Mouse (Mus musculus): ENCODE measurements around the gene Alkbh4. TPM values are rescaled to one million over a fixed set of nuclear protein-coding genes. Genes with fewer than 3 reads are reported as not detected.
A peak's percentile ranks its signal among the peaks of the same experiment; 100 is the strongest.

The Alkbh4 gene
- total and polyA plus RNA-seq, 3 experiments: 5.3 to 6.4 (median 6.2) TPM

GRCm38 (mm10) chr5:136182049-136182448, 46.1 kb downstream of the Alkbh4 start:
- Histone ChIP-seq H3K27me3 (ENCODE audit: control insufficient read depth, insufficient read depth, low read length) (no peaks in the 10 kb centered on the region), H3K79me2 (replicated peaks; ENCODE audit: control insufficient read depth, insufficient read depth, low read length) (no peaks in the 10 kb centered on the region), H3K36me3 (ENCODE audit: control insufficient read depth, insufficient read depth, low read length) (no peaks in the 10 kb centered on the region), H3K9ac (ENCODE audit: low read depth, low read length) (no peak overlapping the region), H3K4me1 (ENCODE audit: control insufficient read depth, insufficient read depth, low read length) (no peaks in the 10 kb centered on the region; the same call in 1 of the 2 replicates), H3K27ac (no peak overlapping the region), H3K4me3 (no peak overlapping the region)
- TF ChIP-seq CTCF (IDR thresholded peaks at IDR 0.05) (no peak), POLR2A (IDR thresholded peaks at IDR 0.05; ENCODE audit: insufficient read depth, low read depth, low read length) (no peak), EP300 (IDR thresholded peaks at IDR 0.05; ENCODE audit: insufficient read depth, low read depth, low read length) (no peak)
- no peak for DNase-seq
- intact Hi-C loops (cut with DNase I): no loop called here
- WGBS: 77% methylated on average over 6 of the region's 6 CpGs

- no peak for TF ChIP-seq POLR2A (IDR thresholded peaks at IDR 0.05; ENCODE audit: insufficient read depth, low read depth, low read length)
- no peak for TF ChIP-seq EP300 (IDR thresholded peaks at IDR 0.05; ENCODE audit: insufficient read depth, low read depth, low read length)
- no peak for TF ChIP-seq CTCF (IDR thresholded peaks at IDR 0.05)
- 86% methylated on average over 4 of the region's 4 CpGs for WGBS
- no peaks in the 10 kb centered on the region; the same call in 1 of the 2 replicates for H3K4me1 ChIP-seq (ENCODE audit: control insufficient read depth, insufficient read depth, low read length)
- H3K36me3 ChIP-seq (ENCODE audit: control insufficient read depth, insufficient read depth, low read length): no peaks in the 10 kb centered on the region
- DNase-seq: no peak
- H3K27me3 ChIP-seq (ENCODE audit: control insufficient read depth, insufficient read depth, low read length): no peaks in the 10 kb centered on the region
- H3K27ac ChIP-seq: no peak overlapping the region
- no peak overlapping the region for H3K4me3 ChIP-seq
- no peaks in the 10 kb centered on the region for H3K79me2 ChIP-seq (replicated peaks; ENCODE audit: control insufficient read depth, insufficient read depth, low read length)
- intact Hi-C loops (cut with DNase I): no loop called here
- H3K9ac ChIP-seq (ENCODE audit: low read depth, low read length): no peak overlapping the region
These were observed 46.9 kb downstream of the Alkbh4 start for GRCm38 (mm10) chr5:136182830-136183229.

- Histone ChIP-seq H3K27ac (no peak overlapping the region), H3K4me3 (no peak overlapping the region), H3K9ac (ENCODE audit: low read depth, low read length) (no peak overlapping the region), H3K79me2 (replicated peaks; ENCODE audit: control insufficient read depth, insufficient read depth, low read length) (no peaks in the 10 kb centered on the region), H3K4me1 (ENCODE audit: control insufficient read depth, insufficient read depth, low read length) (no peaks in the 10 kb centered on the region), H3K27me3 (ENCODE audit: control insufficient read depth, insufficient read depth, low read length) (no peaks in the 10 kb centered on the region), H3K36me3 (ENCODE audit: control insufficient read depth, insufficient read depth, low read length) (no peaks in the 10 kb centered on the region)
- WGBS: 88% methylated on average over 7 of the region's 7 CpGs
- DNase-seq: no peak
- no peak for TF ChIP-seq CTCF (IDR thresholded peaks at IDR 0.05)
- no peak for TF ChIP-seq EP300 (IDR thresholded peaks at IDR 0.05; ENCODE audit: insufficient read depth, low read depth, low read length)
- TF ChIP-seq POLR2A (IDR thresholded peaks at IDR 0.05; ENCODE audit: insufficient read depth, low read depth, low read length): no peak
- intact Hi-C loops (cut with DNase I): no loop called here
These were observed 47.8 kb downstream of the Alkbh4 start for GRCm38 (mm10) chr5:136183766-136184165.

GRCm38 (mm10) chr5:136186723-136187122, 50.8 kb downstream of the Alkbh4 start:
- no peak for TF ChIP-seq POLR2A (IDR thresholded peaks at IDR 0.05; ENCODE audit: insufficient read depth, low read depth, low read length)
- TF ChIP-seq EP300 (IDR thresholded peaks at IDR 0.05; ENCODE audit: insufficient read depth, low read depth, low read length): peak; percentile 89; the same call in 1 of the 2 replicates
- TF ChIP-seq CTCF (IDR thresholded peaks at IDR 0.05): peak; percentile 91
- H3K9ac ChIP-seq (ENCODE audit: low read depth, low read length): no peak overlapping the region
- no peak overlapping the region for H3K27ac ChIP-seq
- H3K4me1 ChIP-seq (ENCODE audit: control insufficient read depth, insufficient read depth, low read length): no peaks in the 10 kb centered on the region
- H3K79me2 ChIP-seq (replicated peaks; ENCODE audit: control insufficient read depth, insufficient read depth, low read length): no peaks in the 10 kb centered on the region
- no peak overlapping the region for H3K4me3 ChIP-seq
- WGBS: 34% methylated on average over 4 of the region's 4 CpGs
- intact Hi-C loops (cut with DNase I): loop anchor here (1.0 to 5.0 kb wide), 2 partner anchors 48 to 139 kb away; no protein-coding TSS in a partner anchor
- no peaks in the 10 kb centered on the region for H3K36me3 ChIP-seq (ENCODE audit: control insufficient read depth, insufficient read depth, low read length)
- peak; percentile 59 for DNase-seq
- H3K27me3 ChIP-seq (ENCODE audit: control insufficient read depth, insufficient read depth, low read length): no peaks in the 10 kb centered on the region

Small RNA genes lying within 50 kb of the gene (microRNA-seq; reads per million reads assigned to microRNA genes)
- 0.77 to 1.1 reads per million in 2 experiments for gene Mir7035

Other genes with a start within 250 kb of the Alkbh4 start
- 100 to 1,000 TPM; 434 to 446 TPM for gene Hspb1, start 248.2 kb upstream of the Alkbh4 start, total RNA-seq (2021)
- gene Hspb1, start 248.2 kb upstream of the Alkbh4 start, polyA plus RNA-seq (2012; rRNA removed): 427 and 635 TPM in 2 replicates
- 100 to 1,000 TPM; 275 to 304 TPM for gene Ywhag, start 201.5 kb upstream of the Alkbh4 start, total RNA-seq (2021)
- 99.0 and 116 TPM in 2 replicates for gene Ywhag, start 201.5 kb upstream of the Alkbh4 start, polyA plus RNA-seq (2012; rRNA removed)
- gene Ssc4d, start 161.6 kb upstream of the Alkbh4 start, total RNA-seq (2021): under 1 TPM; 0.09 to 0.21 TPM
- gene Ssc4d, start 161.6 kb upstream of the Alkbh4 start, polyA plus RNA-seq (2012; rRNA removed): 1.0 and 1.6 TPM in 2 replicates
- not detected for gene Zp3, start 156.0 kb upstream of the Alkbh4 start, total RNA-seq (2021)
- not detected in 2 replicates for gene Zp3, start 156.0 kb upstream of the Alkbh4 start, polyA plus RNA-seq (2012; rRNA removed)
- gene Dtx2, start 141.3 kb upstream of the Alkbh4 start, total RNA-seq (2021): 1 to 10 TPM; 6.3 to 7.3 TPM
- gene Dtx2, start 141.3 kb upstream of the Alkbh4 start, polyA plus RNA-seq (2012; rRNA removed): 9.7 and 10.9 TPM in 2 replicates
- 10 to 100 TPM; 16.7 to 18.6 TPM for gene Upk3b, start 97.7 kb upstream of the Alkbh4 start, total RNA-seq (2021)
- 25.8 and 30.5 TPM in 2 replicates for gene Upk3b, start 97.7 kb upstream of the Alkbh4 start, polyA plus RNA-seq (2012; rRNA removed)
- not detected for gene Upk3bl, start 81.7 kb upstream of the Alkbh4 start, total RNA-seq (2021)
- not detected in 2 replicates for gene Upk3bl, start 81.7 kb upstream of the Alkbh4 start, polyA plus RNA-seq (2012; rRNA removed)
- gene Rasa4, start 52.2 kb upstream of the Alkbh4 start, total RNA-seq (2021): 1 to 10 TPM; 3.8 to 4.7 TPM
- gene Rasa4, start 52.2 kb upstream of the Alkbh4 start, polyA plus RNA-seq (2012; rRNA removed): 6.0 and 8.1 TPM in 2 replicates
- 10 to 100 TPM; 63.5 to 89.3 TPM for gene Polr2j, start 19.5 kb upstream of the Alkbh4 start, total RNA-seq (2021)
- gene Polr2j, start 19.5 kb upstream of the Alkbh4 start, polyA plus RNA-seq (2012; rRNA removed): 66.9 and 70.9 TPM in 2 replicates
- gene Lrwd1, start 72 bp upstream of the Alkbh4 start, total RNA-seq (2021): 1 to 10 TPM; 5.4 to 5.5 TPM
- 11.5 and 12.3 TPM in 2 replicates for gene Lrwd1, start 72 bp upstream of the Alkbh4 start, polyA plus RNA-seq (2012; rRNA removed)
- gene Orai2, start 34.6 kb downstream of the Alkbh4 start, total RNA-seq (2021): 1 to 10 TPM in 1 of 2 experiments, under 1 TPM in 1; 0.76 to 1.6 TPM
- 2.9 and 5.5 TPM in 2 replicates for gene Orai2, start 34.6 kb downstream of the Alkbh4 start, polyA plus RNA-seq (2012; rRNA removed)
- gene Prkrip1, start 62.8 kb downstream of the Alkbh4 start, total RNA-seq (2021): 10 to 100 TPM; 16.8 to 19.0 TPM
- gene Prkrip1, start 62.8 kb downstream of the Alkbh4 start, polyA plus RNA-seq (2012; rRNA removed): 8.2 and 9.2 TPM in 2 replicates
- gene Sh2b2, start 110.4 kb downstream of the Alkbh4 start, total RNA-seq (2021): under 1 TPM; 0.55 to 0.80 TPM
- 2.2 and 6.7 TPM in 2 replicates for gene Sh2b2, start 110.4 kb downstream of the Alkbh4 start, polyA plus RNA-seq (2012; rRNA removed)

All from heart, adult 2 months (tissue).